Mouse (Mus musculus) layer of hippocampus, adult 8-10 months (tissue): ENCODE data around the gene Gm4214. TPM values are rescaled to one million over a fixed set of nuclear protein-coding genes. Genes with fewer than 3 reads are reported as not detected.
"Not testable (repeated sequence)": the region's sequence is repeated elsewhere in the genome, so short reads cannot be mapped to it uniquely, and the experiment has no call there.

ENCODE experiments used
- DNase-seq, 2 experiments: peaks; one replicate each; pipeline ENCODE4 v3.0.0; 2022; ENCODE audit warnings: low spot score in 2 of 2
- total RNA-seq, 4 experiments: library from RNA; stranded (reverse); gene quantifications; 2 replicates each; pipeline ENCODE4 v1.2.4; 2022

Gene Gm4214
- not detected for total RNA-seq

- not testable (repeated sequence) for DNase-seq
Observed at GRCm38 (mm10) chr7:22984573-22984972, at the start of gene Gm4214. Gm4214 (minus strand) TSS chr7:22984673.

GRCm38 (mm10) chr7:23019823-23020222 lies 35.4 kb upstream of the Gm4214 start, which contains the start of gene Gm4216:
Gm4216 (minus strand) TSS chr7:23019923.
- DNase-seq, result not testable (repeated sequence)

Other genes starting within 250 kb of the Gm4214 start
- not detected for gene Vmn1r157, start 223.0 kb downstream of the Gm4214 start, total RNA-seq
- gene Vmn1r158, start 193.9 kb downstream of the Gm4214 start, total RNA-seq, result not detected
- gene Vmn1r159, start 141.1 kb downstream of the Gm4214 start, total RNA-seq, result not detected
- gene Vmn1r160, start 113.4 kb downstream of the Gm4214 start, total RNA-seq, result not detected
- not detected for gene Gm4216, start 35.2 kb upstream of the Gm4214 start, total RNA-seq
- not detected for gene Vmn1r163, start 70.9 kb upstream of the Gm4214 start, total RNA-seq
- gene Gm8720, start 82.8 kb upstream of the Gm4214 start, total RNA-seq, result not detected
- not detected for gene Gm10662, start 159.8 kb upstream of the Gm4214 start, total RNA-seq
- gene Vmn1r165, start 232.7 kb upstream of the Gm4214 start, total RNA-seq, result not detected